Mouse (Mus musculus): Measurements from ENCODE around the gene Gm2237. TPM values are rescaled to one million over a fixed set of nuclear protein-coding genes. Genes with fewer than 3 reads are reported as not detected.
"Not testable (repeated sequence)": the region's sequence is repeated elsewhere in the genome, so short reads cannot be mapped to it uniquely, and the experiment has no call there.

Gene Gm2237
- total RNA-seq (2021), result 1 to 10 TPM; 2.3 to 3.3 TPM
- long read RNA-seq, experiment 1, result 0 reads
- long read RNA-seq, experiment 2, result 0 reads

DNA sequence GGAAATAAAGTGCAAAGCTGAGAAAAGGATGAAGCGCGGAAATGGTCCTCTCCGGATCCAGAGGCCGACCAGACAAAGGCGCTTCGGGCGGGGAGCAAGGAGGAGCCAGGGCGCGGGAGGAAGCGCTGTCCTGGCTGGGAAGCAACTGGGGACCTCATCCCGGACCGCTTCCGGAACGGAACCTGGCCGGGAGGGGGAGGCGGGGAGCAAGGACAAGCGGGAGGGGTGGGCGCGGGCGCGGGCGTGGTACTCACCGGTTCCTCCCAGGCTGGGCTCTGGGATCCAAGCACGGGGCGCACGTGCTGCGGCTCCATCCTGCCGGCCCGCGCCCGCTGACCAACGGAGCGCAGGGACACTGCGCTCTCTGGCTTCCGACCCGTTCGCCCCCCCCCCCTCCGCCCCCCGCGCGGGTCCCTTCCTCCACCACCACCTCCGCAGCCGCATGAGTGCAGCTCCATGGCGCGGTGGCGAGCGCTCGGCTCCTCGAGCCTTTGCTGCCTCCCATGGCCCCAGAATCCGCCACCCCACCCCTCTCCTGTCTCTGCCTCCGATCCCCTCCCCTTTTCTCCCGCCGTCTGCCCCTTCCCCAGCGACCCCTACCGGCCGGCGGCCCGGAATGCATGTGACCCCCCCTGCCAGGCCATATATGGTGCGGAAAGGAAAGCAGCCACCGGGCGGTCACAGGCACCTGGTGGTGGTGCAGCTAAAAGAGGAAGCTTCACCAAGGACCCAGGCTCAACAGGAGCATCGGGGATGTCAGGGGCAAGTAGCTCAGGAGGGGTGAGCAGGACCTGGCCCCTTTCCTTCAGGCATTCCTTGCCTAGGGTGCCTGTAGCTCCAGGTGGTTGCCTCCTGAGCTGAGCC, at the start of gene Gm2237:
Gene Gm2237, minus strand, starts transcription at position 332 of the 864 bp plus-strand sequence.
- intact Hi-C loops (cut with DNase I); DNase-seq (ENCODE audit: low spot score in 2 of 2): not testable (repeated sequence)

DNA sequence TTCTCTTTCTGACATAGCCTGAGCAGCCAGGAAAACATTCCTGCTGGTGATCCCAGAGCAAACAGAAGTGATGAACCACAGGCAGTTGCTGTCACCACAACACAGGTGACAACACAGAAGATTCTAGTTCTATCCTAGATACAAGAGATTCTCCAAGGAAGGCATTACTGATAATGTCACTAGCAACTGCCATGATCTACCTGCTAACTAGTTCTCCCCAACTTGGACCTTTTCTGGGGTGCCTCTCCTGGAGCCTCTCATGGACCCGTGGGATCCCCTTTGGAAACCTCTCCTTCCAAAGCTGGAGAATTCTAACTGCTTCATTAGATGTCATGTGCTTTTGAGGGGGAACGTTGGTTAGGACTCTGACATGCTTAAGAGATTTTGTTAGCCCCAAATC, 17.5 kb upstream of the Gm2237 start, which contains the start of gene Gm5458:
Gene Gm5458, minus strand, starts transcription at position 101 of the 400 bp plus-strand sequence.
- intact Hi-C loops (cut with DNase I), result not testable (repeated sequence)

DNA sequence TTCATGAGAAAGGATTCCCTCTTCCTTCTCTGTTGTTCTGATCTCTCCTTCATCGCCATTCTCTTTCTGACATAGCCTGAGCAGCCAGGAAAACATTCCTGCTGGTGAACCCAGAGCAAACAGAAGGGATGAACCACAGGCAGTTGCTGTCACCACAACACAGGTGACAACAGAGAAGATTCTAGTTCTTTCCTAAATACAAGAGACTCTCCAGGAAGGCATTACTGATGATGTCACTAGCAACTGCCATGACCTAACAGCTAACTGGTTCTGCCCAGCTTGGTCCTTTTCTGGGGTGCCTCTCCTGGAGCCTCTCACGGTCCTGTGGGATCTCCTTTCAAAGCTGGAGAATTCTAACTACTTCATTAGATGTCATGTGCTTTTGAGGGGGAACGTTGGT, 35.1 kb downstream of the Gm2237 start, which contains the start of gene Gm2244:
Gene Gm2244, minus strand, starts transcription at position 101 of the 400 bp plus-strand sequence.
- DNase-seq (ENCODE audit: low spot score in 2 of 2); intact Hi-C loops (cut with DNase I): not testable (repeated sequence)

More for the DNA sequence above, 17.5 kb upstream of the Gm2237 start, which contains the start of gene Gm5458:
- not testable (repeated sequence) for DNase-seq (ENCODE audit: low spot score in 2 of 2)

Other genes starting within 250 kb of the Gm2237 start
- gene Gm21738, start 166.2 kb downstream of the Gm2237 start, total RNA-seq (2021), result not detected
- not detected for gene Gm2244, start 35.2 kb downstream of the Gm2237 start, total RNA-seq (2021)
- not detected for gene Gm5458, start 17.4 kb upstream of the Gm2237 start, total RNA-seq (2021)
- gene Nid2, start 166.1 kb upstream of the Gm2237 start, total RNA-seq (2021), result 10 to 100 TPM; 11.0 to 12.7 TPM
- 10 to 100 TPM; 44.7 to 46.0 TPM for gene Rtraf, start 238.7 kb upstream of the Gm2237 start, total RNA-seq (2021)

Data from left cerebral cortex, postnatal 14 days (tissue).